Mouse (Mus musculus) thymus, adult 18-20 months (tissue): ENCODE results near the gene Mcu.

Experiments
- DNase-seq, 2 experiments: peaks; one replicate each; pipeline ENCODE4 v3.0.0; 2022; ENCODE audit warnings: mixed read lengths in 2 of 2

Gene Mcu

DNA sequence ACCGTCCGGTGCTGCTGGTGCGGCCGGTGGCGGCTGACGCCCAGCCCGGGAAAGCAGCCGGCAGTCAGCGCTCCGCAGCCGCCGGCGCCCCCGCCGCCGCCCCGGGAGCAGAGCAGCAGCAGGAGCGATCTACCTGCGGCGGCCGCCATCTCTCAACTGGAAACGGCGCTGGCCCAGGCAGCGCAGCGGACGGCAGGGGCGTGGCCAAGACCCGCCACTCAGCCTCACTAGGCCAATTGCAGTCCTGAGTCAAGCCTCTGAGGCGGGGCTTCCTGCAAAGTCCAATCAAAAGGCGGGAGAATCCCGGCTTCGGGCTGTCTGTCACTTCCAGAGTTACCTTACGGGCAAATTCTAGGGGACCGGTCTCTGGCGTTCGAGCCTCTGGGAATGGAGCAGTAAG is at the start of gene Mcu:
Gene Mcu, minus strand, starts transcription at position 171 of the 400 bp plus-strand sequence.
- peak; percentile 90 to 92 for DNase-seq

GRCm38 (mm10) chr10:59665503-59666291 is 49.2 kb upstream of the Mcu start:
- DNase-seq = no peak

DNA sequence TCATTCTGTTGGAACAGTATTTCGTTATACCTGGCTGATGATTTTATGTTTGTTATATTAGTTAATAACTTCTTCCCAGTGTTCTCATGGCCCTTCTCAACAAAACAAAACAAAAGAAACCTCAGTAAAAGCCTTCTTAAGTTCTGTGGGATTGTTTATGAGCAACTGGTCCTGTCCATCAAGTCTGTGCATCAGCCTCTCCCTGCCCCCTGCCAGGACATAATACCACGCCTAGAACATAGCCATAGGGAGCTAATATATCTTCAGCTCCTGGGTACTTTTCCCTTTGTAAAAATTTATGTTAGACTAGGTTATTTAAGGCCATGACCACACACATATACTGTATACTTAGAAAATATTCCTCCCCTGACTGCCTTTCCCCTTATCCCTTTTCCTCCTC is 48.3 kb upstream of the Mcu start:
- DNase-seq = no peak

- DNase-seq = no peak
These were observed 40.3 kb upstream of the Mcu start for GRCm38 (mm10) chr10:59656799-59657198.

- no peak for DNase-seq
These were observed 30.4 kb upstream of the Mcu start for GRCm38 (mm10) chr10:59646821-59647378.

- DNase-seq = no peak
These were observed 28.7 kb upstream of the Mcu start for GRCm38 (mm10) chr10:59645153-59645552.

DNA sequence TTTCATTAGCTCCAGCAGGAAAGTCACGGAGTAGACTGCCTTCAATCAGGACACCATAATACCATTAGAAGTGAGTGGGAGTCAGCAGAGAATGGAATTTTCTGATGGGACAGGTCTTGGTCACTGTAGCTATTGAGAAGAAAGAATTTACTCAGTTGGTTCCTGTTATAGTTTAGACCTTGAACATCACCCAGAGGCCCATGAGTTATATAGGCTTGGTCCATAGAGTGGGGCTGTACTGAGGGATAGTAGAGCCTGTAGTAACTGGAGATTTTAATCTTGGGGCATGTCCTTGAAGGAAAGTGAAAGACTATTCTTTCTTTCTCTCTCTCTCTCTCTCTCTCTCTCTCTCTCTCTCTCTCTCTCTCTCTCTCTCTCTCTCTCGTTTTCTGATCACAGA is 28.2 kb upstream of the Mcu start:
- no peak for DNase-seq

DNA sequence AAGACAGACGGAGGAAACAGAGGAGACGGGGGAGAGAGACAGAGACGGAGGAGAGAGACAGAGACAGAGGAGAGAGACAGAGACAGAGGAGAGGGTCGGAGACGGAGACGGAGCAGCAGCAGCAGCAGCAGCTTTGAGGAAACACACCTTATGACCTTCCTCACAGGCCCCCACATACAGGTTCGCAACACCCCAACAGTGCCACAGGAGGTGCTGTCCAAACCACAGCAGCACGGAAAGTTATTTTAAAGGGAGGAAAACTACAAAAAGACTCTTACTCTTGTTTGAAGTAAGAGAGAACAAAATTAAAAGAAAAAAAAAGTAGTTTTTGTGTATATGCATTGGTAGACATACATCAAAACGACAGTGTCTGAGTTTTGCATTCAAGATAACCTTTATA is 27.2 kb upstream of the Mcu start:
- no peak for DNase-seq

DNA sequence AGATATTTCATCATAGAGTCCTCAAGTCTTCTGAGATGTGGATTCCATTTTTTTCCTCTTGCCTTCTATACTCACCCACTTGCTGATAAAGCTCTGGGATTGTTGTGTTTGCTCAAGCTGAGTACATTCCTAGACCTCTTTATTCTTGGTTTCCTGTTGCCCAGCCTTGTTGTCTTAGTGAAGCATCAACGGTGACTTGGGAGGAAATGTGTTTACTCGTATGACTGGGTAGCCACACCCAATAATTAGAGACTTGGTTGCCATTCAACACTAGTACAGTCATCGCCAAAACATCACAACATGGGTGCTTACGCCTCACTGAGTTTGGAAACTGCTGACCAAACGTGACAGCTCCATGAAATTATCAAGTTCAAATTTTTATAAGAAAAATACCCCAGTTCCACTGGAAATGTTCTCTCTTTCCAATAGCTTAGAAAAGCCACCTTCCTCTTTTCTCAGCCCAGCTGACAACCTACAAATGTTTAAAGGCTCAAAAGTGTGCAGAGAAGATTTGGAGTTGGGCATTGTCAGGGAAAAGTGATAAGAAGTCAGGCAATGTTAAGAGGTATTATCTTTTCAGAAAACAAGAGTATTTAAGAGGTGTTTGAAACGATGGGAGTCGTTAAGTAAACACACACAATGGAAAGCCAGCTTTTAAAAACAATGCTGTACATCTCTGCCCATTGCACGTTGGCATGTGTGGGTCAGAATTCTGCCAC is 26.3 kb upstream of the Mcu start:
- DNase-seq = no peak

GRCm38 (mm10) chr10:59638576-59638975 is 22.1 kb upstream of the Mcu start:
- no peak for DNase-seq

DNA sequence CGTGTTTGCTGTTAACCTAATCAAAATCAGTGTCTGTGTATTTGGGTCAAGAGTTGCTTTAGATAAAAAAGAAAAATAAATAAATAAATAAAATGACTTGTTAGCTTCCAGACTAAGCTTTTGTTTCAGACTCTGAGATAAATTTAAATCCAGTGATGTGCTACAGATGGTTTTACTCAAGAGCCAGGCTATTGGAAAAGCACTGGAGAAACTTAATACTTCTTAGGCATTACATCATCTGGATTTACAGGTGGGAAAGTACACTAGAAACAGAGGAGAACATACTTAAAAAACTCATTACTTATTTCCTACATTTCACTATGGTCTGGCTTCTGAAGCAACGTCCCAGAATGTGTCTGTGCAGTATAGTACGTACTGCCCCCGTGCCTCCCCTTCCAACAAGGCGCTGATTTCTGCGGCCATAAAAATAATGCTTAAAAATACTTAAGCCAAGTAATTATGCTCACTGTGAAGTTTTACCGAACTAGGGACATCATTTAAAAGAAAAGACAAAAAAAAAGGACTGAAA is 21.2 kb upstream of the Mcu start:
- no peak for DNase-seq

- DNase-seq = no peak
These were observed 20.4 kb upstream of the Mcu start for GRCm38 (mm10) chr10:59636751-59637533.

- DNase-seq = no peak
These were observed 19.6 kb upstream of the Mcu start for GRCm38 (mm10) chr10:59636048-59636447.

DNA sequence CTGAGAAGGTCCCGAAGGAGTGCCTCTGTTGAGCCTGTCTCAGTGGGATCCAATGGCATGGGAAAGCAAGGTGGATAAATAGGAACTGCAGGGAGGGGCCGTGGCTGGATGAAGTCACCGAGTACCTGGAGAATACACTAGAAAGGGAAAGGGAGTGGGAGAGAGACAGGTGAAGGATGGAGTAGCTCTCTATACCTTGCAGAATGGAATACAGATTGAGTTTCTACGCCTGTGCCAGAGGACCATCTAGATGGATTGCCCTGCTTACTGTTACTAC is 13.0 kb upstream of the Mcu start:
- no peak for DNase-seq

- no peak for DNase-seq
These were observed 12.4 kb upstream of the Mcu start for GRCm38 (mm10) chr10:59628641-59629505.

- peak; percentile 41 to 52 for DNase-seq
These were observed 7.0 kb upstream of the Mcu start for GRCm38 (mm10) chr10:59623496-59623895.

- no peak for DNase-seq
These were observed 4.9 kb upstream of the Mcu start for GRCm38 (mm10) chr10:59621355-59621754.

DNA sequence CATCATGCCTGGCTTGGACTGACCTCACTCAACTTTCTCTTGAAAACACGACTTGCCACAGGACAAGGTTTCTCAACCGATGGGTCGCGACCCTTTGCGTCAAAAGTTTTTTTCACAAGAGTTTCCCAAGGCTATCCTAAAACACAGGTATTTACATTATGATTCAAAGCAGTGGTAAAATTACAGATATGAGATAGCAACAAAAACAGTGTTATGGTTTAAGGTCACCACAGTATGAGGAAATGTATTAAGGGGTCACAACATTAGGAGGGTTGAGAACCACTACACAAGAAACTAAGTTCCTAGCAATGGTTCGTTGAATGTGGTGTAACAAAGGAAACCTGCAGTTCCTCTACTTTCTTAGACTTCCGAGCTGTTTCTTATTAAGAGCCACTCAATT is 1.3 kb upstream of the Mcu start:
- no peak for DNase-seq

DNA sequence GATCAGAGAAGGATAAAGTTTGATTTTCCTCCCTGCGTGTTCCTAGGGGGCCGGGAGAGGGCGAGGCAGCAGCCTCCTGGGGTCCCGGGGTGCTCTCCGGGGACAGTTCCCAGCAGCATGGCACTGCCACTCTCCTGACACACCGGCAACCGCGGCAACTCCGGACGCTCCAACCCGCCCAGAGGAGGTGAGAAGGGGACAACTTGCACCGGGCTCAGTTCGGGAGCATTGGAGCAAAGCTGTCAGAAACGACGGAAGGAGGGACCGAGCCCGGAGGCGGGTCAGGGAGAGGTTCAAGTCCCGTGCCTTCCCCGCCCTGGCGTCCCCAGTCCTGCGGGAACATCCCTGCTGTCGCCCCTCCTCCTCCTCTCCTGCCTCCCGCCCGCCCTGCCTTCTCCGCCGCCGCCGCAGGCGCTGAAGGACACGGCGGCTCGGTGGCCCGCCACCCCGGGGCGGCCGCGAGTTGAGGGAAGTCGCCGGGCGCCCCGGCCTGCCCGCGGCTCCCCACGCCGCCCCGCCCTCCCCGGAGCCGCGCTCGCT is 441 bp downstream of the Mcu start, which contains the start of gene Gm10322:
Gene Gm10322, plus strand, starts transcription at position 83 of the 540 bp plus-strand sequence.
- peak; percentile 55 to 57 for DNase-seq

DNA sequence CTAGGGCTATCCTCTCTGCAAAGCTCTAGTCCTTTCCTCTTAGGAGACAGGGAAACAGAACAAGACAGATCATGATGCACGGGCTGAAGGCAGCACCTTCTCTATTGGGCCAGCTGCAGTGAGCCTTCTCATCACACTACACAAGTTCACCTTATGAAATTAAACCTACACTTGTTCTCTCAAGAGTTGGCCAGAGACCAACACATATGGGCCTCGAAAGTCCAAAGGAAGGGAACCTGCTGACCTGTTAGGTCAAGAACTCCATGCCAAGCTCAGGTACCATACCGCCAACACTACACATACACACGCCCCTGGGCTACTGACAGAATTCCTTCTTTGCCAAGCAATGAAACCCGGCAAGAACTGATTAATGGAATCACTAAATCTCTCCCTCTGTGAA is 1.1 kb downstream of the Mcu start:
- DNase-seq = no peak

GRCm38 (mm10) chr10:59614141-59614540 is 2.4 kb downstream of the Mcu start:
- DNase-seq = no peak

GRCm38 (mm10) chr10:59613276-59613675 is 3.2 kb downstream of the Mcu start:
- no peak for DNase-seq
